Mouse (Mus musculus) heart, adult 2 months (tissue): ENCODE data around the gene Trim41. TPM values are rescaled to one million over a fixed set of nuclear protein-coding genes. Genes with fewer than 3 reads are reported as not detected.
"Not testable (repeated sequence)": the region's sequence is repeated elsewhere in the genome, so short reads cannot be mapped to it uniquely, and the experiment has no call there.

Experiments used
- DNase-seq, 2 experiments: peaks; one replicate each; pipeline ENCODE4 v3.0.0; 2021
- H3K27ac ChIP-seq: fragments of 200-600 bp; 2 replicates; pipeline ENCODE4 v1.8.1; 2022
- H3K27me3 ChIP-seq: fragments of 200-500 bp; 2 replicates; pipeline ENCODE4 v1.6.1; 2012; ENCODE audit warnings: mild to moderate bottlenecking, low read length, inconsistent platforms, mixed read lengths; ENCODE audit not compliant: control insufficient read depth, insufficient read depth
- H3K36me3 ChIP-seq: fragments of 200-500 bp; 2 replicates; pipeline ENCODE4 v1.6.1; 2012; ENCODE audit warnings: low read length, inconsistent platforms; ENCODE audit not compliant: control insufficient read depth, insufficient read depth
- H3K4me1 ChIP-seq: fragments of 200-500 bp; 2 replicates; pipeline ENCODE4 v1.6.1; 2011; ENCODE audit warnings: low read length; ENCODE audit not compliant: control insufficient read depth, insufficient read depth
- H3K4me3 ChIP-seq: fragments of 200-600 bp; 2 replicates; pipeline ENCODE4 v1.8.1; 2022
- H3K79me2 ChIP-seq: fragments of 200-500 bp; replicated peaks from 2 replicates; pipeline ENCODE4 v1.6.1; 2012; ENCODE audit warnings: mild to moderate bottlenecking, inconsistent platforms, low read length, moderate library complexity, mixed read lengths; ENCODE audit not compliant: control insufficient read depth, insufficient read depth
- H3K9ac ChIP-seq: fragments of 200-500 bp; 2 replicates; pipeline ENCODE4 v1.6.1; 2012; ENCODE audit warnings: low read depth, mild to moderate bottlenecking, control low read depth, inconsistent platforms, low read length, mixed read lengths
- CTCF ChIP-seq: fragments of 200-600 bp; IDR thresholded peaks from 2 replicates; pipeline ENCODE4 v1.8.1; 2022; ENCODE audit warnings: antibody characterized with exemption, mild to moderate bottlenecking, moderate library complexity
- EP300 ChIP-seq: fragments of 200-500 bp; IDR thresholded peaks from 2 replicates; pipeline ENCODE4 v1.6.1; 2011; ENCODE audit warnings: low read depth, low read length, control low read depth; ENCODE audit not compliant: insufficient read depth
- POLR2A ChIP-seq: fragments of 200-500 bp; IDR thresholded peaks from 2 replicates; pipeline ENCODE4 v1.6.1; 2011; ENCODE audit warnings: mild to moderate bottlenecking, low read depth, low read length, control low read depth; ENCODE audit not compliant: insufficient read depth
- WGBS: fragments of 180-500 bp; shearing (Covaris S2); methylation state at CpG from one replicate; pipeline ENCODE4 v1.1.7; 2018; 5-methylcytosine and 5-hydroxymethylcytosine counted together
- intact Hi-C: fragments of 180-260 bp; cut with DNase I; formaldehyde crosslinking; loops from one replicate; pipeline ENCODE4 v1.15.1; 2025
- polyA plus RNA-seq: library from polyadenylated mRNA; depleted of rRNA; stranded (reverse); fragments of >200 nt; gene quantifications from 2 replicates; pipeline ENCODE4 v1.2.3, GENCODE M21; 2012
- total RNA-seq, 2 experiments: library from RNA; stranded (reverse); gene quantifications; 2 replicates each; pipeline ENCODE4 v1.2.3; 2021

Gene Trim41
- total and polyA plus RNA-seq, 3 experiments: 19.1 to 19.9 (median 19.8) TPM

- Histone ChIP-seq H3K4me1 (peaks cover 3% of the 10 kb centered on the region), H3K4me3 (no peak overlapping the region), H3K9ac (no peak overlapping the region), H3K27ac (no peak overlapping the region), H3K79me2 (no peaks in the 10 kb centered on the region), H3K27me3 (no peaks in the 10 kb centered on the region), H3K36me3 (no peaks in the 10 kb centered on the region)
- TF ChIP-seq POLR2A: no peak
- no peak for TF ChIP-seq EP300
- TF ChIP-seq CTCF: no peak
- intact Hi-C loops: no loop called here
- no peak for DNase-seq
- WGBS: 71% methylated on average over 6 of the region's 6 CpGs
Observed at GRCm38 (mm10) chr11:48827926-48828325, 10.8 kb upstream of the Trim41 start.

GRCm38 (mm10) chr11:48826752-48827096 is 9.6 kb upstream of the Trim41 start:
- H3K27ac ChIP-seq: peak overlapping the region; percentile 29
- TF ChIP-seq EP300 (no peak), POLR2A (no peak), CTCF (no peak)
- H3K27me3 ChIP-seq: no peaks in the 10 kb centered on the region
- DNase-seq: no peak
- peak overlapping the region; percentile 74 for H3K9ac ChIP-seq
- H3K4me3 ChIP-seq: peak overlapping the region; percentile 47
- no peaks in the 10 kb centered on the region for H3K79me2 ChIP-seq
- WGBS: 4% methylated on average over 6 of the region's 6 CpGs
- intact Hi-C loops: no loop called here
- H3K36me3 ChIP-seq: no peaks in the 10 kb centered on the region
- H3K4me1 ChIP-seq: peaks cover 3% of the 10 kb centered on the region

- intact Hi-C loops, H3K36me3 ChIP-seq, H3K27me3 ChIP-seq, H3K4me1 ChIP-seq, H3K79me2 ChIP-seq: not testable (repeated sequence)
- Histone ChIP-seq H3K4me3 (peak within 1 kb of the TSS; percentile 47), H3K9ac (peak within 1 kb of the TSS; percentile 74), H3K27ac (peak within 1 kb of the TSS; percentile 53)
- under 1% methylated on average over 62 of the region's 92 CpGs for WGBS
- 0 out of 2 replicates have a peak, but pooled peaks have one; percentile 4 for TF ChIP-seq CTCF
- peak; percentile 56 to 60 for DNase-seq
Observed at GRCm38 (mm10) chr11:48825979-48826751, 9.0 kb upstream of the Trim41 start, which contains the start of the genes Trim7 and Gm12184. Gene Trim7 (plus strand): TSS chr11:48826140. Gene Gm12184 (minus strand): TSS chr11:48826655.

GRCm38 (mm10) chr11:48824311-48824830 is 7.2 kb upstream of the Trim41 start:
- H3K4me1 ChIP-seq: peaks cover 1% of the 10 kb centered on the region
- peak overlapping the region; percentile 56 for H3K4me3 ChIP-seq
- DNase-seq: no peak
- TF ChIP-seq CTCF (no peak), POLR2A (no peak), EP300 (no peak)
- WGBS: 38% methylated on average over 22 of the region's 22 CpGs
- no peaks in the 10 kb centered on the region for H3K36me3 ChIP-seq
- no peak overlapping the region for H3K27ac ChIP-seq
- no peaks in the 10 kb centered on the region for H3K27me3 ChIP-seq
- no peaks in the 10 kb centered on the region for H3K79me2 ChIP-seq
- no peak overlapping the region for H3K9ac ChIP-seq
- intact Hi-C loops: loop anchor here (1.0 kb wide), 1 partner anchor 9 kb away; no protein-coding TSS in a partner anchor

GRCm38 (mm10) chr11:48823536-48823972 is 6.4 kb upstream of the Trim41 start:
- whole genome bisulfite sequencing: 4% methylated on average over 15 of the region's 15 CpGs
- no peak overlapping the region for H3K9ac ChIP-seq

More at GRCm38 (mm10) chr11:48823536-48823972, 6.4 kb upstream of the Trim41 start:
- peak overlapping the region; percentile 56 for H3K4me3 ChIP-seq
- no peaks in the 10 kb centered on the region for H3K36me3 ChIP-seq
- no peaks in the 10 kb centered on the region for H3K27me3 ChIP-seq
- peak; percentile 15 for TF ChIP-seq CTCF
- peak; percentile 80; the same call in 1 of the 2 replicates for TF ChIP-seq EP300
- TF ChIP-seq POLR2A: no peak
- intact Hi-C loops: no loop called here
- H3K4me1 ChIP-seq: peaks cover 1% of the 10 kb centered on the region
- no peak overlapping the region for H3K27ac ChIP-seq
- no peaks in the 10 kb centered on the region for H3K79me2 ChIP-seq
- peak; percentile 69 to 76 for DNase-seq
